Mouse (Mus musculus): ENCODE measurements around the gene Shroom3. TPM values are rescaled to one million over a fixed set of nuclear protein-coding genes. Genes with fewer than 3 reads are reported as not detected.

The Shroom3 gene
- polyA plus RNA-seq, 1 experiment from 2014 or later, result 3.8 TPM

DNA sequence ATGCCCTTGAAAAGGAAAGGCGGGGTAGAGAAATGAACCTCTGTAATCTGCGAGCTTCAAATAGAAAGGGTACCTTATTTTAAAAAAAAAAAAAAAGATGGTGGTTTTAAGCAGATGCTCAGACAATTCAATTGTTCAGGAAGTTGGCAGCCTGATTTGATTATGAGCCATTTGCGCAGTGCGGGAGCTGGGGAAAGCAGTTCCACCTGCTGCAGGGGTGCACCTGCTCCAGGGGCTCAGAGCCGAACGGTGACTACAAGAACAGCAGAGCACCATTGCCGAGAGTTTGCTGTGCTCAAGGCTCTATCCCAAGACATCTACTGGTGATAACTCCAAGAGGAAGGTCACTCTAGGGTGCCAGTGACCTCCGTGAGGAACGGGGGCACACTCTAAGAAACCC is 5.3 kb downstream of the Shroom3 start:
- H3K4me2 ChIP-seq (ENCODE audit: low read depth, severe bottlenecking), result no peak overlapping the region
- H3K27ac ChIP-seq (replicated peaks; ENCODE audit: low read depth, low read length), result no peak overlapping the region
- H3K4me1 ChIP-seq (ENCODE audit: control insufficient read depth, insufficient read depth, low read length), result no peaks in the 10 kb centered on the region
- no peaks in the 10 kb centered on the region for H3K27me3 ChIP-seq (ENCODE audit: control insufficient read depth, insufficient read depth, low read length)
- DNase-seq (ENCODE audit: low spot score), result no peak
- no peak overlapping the region for H3K4me3 ChIP-seq (ENCODE audit: low read depth, low read length)
- ATAC-seq (ENCODE audit: insufficient number of reproducible peaks, low FRiP score, low TSS enrichment, low read depth), result no peak
- H3K9ac ChIP-seq (ENCODE audit: low read length), result no peak overlapping the region
- H3K36me3 ChIP-seq (ENCODE audit: control insufficient read depth, insufficient read depth, low read length), result no peaks in the 10 kb centered on the region
- 89% methylated on average over 9 of the region's 9 CpGs for WGBS
- no peaks in the 10 kb centered on the region for H3K9me3 ChIP-seq (ENCODE audit: control insufficient read depth, low read length)

DNA sequence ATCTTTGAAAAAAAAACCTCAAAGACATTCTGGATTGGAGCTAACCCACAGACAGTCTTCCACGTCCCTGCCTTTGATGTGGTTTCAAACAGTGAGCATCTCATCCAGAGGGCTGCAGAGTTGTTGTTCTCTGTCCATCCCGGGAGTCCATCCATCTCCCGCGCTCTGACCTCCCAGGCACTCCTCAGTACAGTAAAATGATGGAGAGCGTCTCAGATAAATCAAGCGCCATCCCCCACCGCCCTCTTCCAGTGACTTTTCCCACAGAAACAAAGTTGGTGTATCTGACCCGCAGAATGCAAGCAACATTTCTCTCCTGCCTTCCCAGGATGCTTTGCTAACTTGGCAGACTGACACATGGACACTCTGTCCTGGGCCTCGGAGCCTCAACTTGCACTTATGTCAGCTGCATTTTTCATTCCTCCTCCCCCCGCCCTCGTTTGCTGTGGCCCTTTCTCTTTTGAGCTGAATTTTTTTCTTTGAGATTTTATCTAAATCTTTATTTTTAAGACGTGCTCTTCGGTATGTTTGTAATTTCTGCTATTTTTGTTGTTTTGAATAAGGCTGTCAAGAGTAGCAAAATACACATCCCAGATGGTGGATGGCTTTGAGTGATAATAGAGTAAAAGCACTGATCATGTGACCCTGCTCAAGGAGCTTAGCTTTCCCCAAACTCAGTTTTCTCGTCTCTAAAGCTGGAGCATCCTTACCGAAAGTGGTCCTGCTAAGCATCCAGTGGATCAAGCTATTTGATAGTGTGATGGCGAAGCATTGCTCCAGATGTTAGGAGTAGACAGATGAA is 9.2 kb downstream of the Shroom3 start:
- no peak overlapping the region for H3K27ac ChIP-seq (replicated peaks; ENCODE audit: low read depth, low read length)
- no peaks in the 10 kb centered on the region for H3K36me3 ChIP-seq (ENCODE audit: control insufficient read depth, insufficient read depth, low read length)
- ATAC-seq (ENCODE audit: insufficient number of reproducible peaks, low FRiP score, low TSS enrichment, low read depth) (no peak), DNase-seq (ENCODE audit: low spot score) (no peak)
- no peaks in the 10 kb centered on the region for H3K9me3 ChIP-seq (ENCODE audit: control insufficient read depth, low read length)
- 61% methylated on average over 16 of the region's 16 CpGs for WGBS
- no peaks in the 10 kb centered on the region for H3K27me3 ChIP-seq (ENCODE audit: control insufficient read depth, insufficient read depth, low read length)
- H3K4me2 ChIP-seq (ENCODE audit: low read depth, severe bottlenecking), result no peak overlapping the region
- H3K9ac ChIP-seq (ENCODE audit: low read length), result no peak overlapping the region
- no peaks in the 10 kb centered on the region for H3K4me1 ChIP-seq (ENCODE audit: control insufficient read depth, insufficient read depth, low read length)
- no peak overlapping the region for H3K4me3 ChIP-seq (ENCODE audit: low read depth, low read length)

DNA sequence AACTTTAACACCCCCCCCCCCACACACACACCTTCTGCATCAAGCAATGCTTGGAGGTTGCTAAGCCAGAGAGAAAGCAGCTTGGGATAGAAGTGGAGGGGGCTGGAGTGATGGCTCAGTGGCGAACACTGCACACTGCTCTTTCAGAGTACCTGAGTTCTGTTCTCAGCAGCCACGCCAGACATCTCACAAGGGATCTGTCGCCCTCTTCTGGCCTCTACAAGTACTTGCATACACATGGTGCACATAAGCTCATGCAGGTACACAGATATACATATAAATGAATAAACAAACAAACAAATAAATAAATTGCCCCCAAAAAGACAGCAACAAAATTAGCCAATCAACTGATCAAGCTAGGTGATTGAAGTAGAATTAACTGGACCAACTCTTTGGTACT is 10.5 kb downstream of the Shroom3 start:
- H3K4me1 ChIP-seq (ENCODE audit: control insufficient read depth, insufficient read depth, low read length), result 0 out of 2 replicates have a peak, but pooled peaks cover 4% of the 10 kb centered on the region
- 86% methylated on average over 3 of the region's 3 CpGs for WGBS
- H3K9me3 ChIP-seq (ENCODE audit: control insufficient read depth, low read length), result no peaks in the 10 kb centered on the region
- ATAC-seq (ENCODE audit: insufficient number of reproducible peaks, low FRiP score, low TSS enrichment, low read depth) (no peak), DNase-seq (ENCODE audit: low spot score) (no peak)
- no peak overlapping the region for H3K4me2 ChIP-seq (ENCODE audit: low read depth, severe bottlenecking)
- no peak overlapping the region for H3K4me3 ChIP-seq (ENCODE audit: low read depth, low read length)
- no peaks in the 10 kb centered on the region for H3K36me3 ChIP-seq (ENCODE audit: control insufficient read depth, insufficient read depth, low read length)
- H3K9ac ChIP-seq (ENCODE audit: low read length), result no peak overlapping the region
- no peak overlapping the region for H3K27ac ChIP-seq (replicated peaks; ENCODE audit: low read depth, low read length)
- H3K27me3 ChIP-seq (ENCODE audit: control insufficient read depth, insufficient read depth, low read length), result no peaks in the 10 kb centered on the region

DNA sequence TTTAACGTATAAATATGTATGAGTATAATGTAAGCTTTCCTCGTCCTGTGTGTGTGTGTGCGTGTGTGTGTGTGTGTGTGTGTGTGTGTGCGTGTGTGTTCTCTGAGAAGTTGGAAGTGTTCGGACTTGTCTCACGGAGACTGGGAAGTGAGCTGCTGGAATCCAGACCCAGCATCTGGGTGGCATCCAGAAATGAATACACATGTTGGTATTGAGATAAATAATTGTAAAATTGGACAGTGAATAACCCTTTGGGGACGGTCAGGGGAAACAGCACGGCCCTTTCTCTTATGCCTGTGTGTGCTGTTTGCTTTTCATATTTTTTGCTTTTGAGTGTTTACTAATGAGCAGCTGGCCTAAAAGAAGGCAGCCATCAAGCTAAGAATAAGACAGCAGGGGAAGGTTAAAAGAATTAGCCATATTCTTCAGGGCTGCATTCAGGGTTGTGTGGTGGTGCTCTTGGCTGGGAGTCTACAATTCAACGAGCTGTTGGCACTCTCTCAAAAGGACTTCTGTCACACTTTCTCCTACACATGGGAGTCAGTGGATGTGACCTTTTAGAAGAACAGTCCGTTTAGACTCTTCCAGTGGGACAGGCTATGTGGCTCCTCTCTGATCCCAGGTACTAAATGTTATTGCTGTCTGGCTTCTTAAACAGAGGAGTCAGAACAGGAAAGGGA is 11.2 kb downstream of the Shroom3 start:
- Histone ChIP-seq H3K4me3 (ENCODE audit: low read depth, low read length) (no peak overlapping the region), H3K4me1 (ENCODE audit: control insufficient read depth, insufficient read depth, low read length) (0 out of 2 replicates have a peak, but pooled peaks cover 4% of the 10 kb centered on the region), H3K9ac (ENCODE audit: low read length) (no peak overlapping the region), H3K27ac (replicated peaks; ENCODE audit: low read depth, low read length) (no peak overlapping the region), H3K4me2 (ENCODE audit: low read depth, severe bottlenecking) (no peak overlapping the region), H3K36me3 (ENCODE audit: control insufficient read depth, insufficient read depth, low read length) (no peaks in the 10 kb centered on the region), H3K27me3 (ENCODE audit: control insufficient read depth, insufficient read depth, low read length) (no peaks in the 10 kb centered on the region), H3K9me3 (ENCODE audit: control insufficient read depth, low read length) (no peaks in the 10 kb centered on the region)
- no peak for DNase-seq (ENCODE audit: low spot score)
- 90% methylated on average over 10 of the region's 10 CpGs for WGBS
- ATAC-seq (ENCODE audit: insufficient number of reproducible peaks, low FRiP score, low TSS enrichment, low read depth), result no peak

DNA sequence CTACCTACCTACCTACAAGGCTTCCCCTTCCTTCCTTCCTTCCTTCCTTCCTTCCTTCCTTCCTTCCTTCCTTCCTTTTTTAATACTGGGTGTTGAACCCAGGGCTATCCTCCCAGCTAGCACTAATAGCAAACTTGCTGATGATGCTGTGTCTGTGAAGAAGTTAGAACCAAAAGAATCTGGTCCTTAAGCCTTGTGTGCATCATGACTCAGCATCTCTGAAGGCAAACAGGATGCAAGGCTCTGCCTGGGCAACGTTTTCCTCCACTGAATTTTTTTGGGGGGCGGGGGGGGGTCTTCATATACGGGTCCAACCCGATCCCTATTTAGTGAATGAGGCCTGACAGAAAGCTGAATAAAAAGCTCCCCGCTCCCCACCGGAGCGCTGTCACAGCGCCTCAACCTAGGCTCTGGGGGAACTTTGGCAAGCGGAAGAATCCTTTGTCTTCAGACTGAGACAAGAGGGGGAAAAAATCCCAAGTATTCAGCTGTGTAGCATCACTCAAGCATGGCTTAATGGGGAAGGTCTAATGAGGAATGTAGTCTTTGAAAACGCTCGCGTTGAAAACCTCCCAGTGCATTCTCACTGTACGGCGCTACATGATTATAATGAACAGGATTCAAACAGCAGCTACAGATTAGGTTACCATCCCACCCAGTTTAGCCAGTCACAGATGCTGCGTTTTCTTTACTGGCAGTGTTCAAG is 15.0 kb downstream of the Shroom3 start:
- Histone ChIP-seq H3K27me3 (ENCODE audit: control insufficient read depth, insufficient read depth, low read length) (no peaks in the 10 kb centered on the region), H3K4me2 (ENCODE audit: low read depth, severe bottlenecking) (peak overlapping the region; percentile 35), H3K9ac (ENCODE audit: low read length) (no peak overlapping the region), H3K9me3 (ENCODE audit: control insufficient read depth, low read length) (no peaks in the 10 kb centered on the region), H3K36me3 (ENCODE audit: control insufficient read depth, insufficient read depth, low read length) (no peaks in the 10 kb centered on the region), H3K4me3 (ENCODE audit: low read depth, low read length) (no peak overlapping the region), H3K4me1 (ENCODE audit: control insufficient read depth, insufficient read depth, low read length) (0 out of 2 replicates have a peak, but pooled peaks cover 4% of the 10 kb centered on the region), H3K27ac (replicated peaks; ENCODE audit: low read depth, low read length) (no peak overlapping the region)
- 9% methylated on average over 15 of the region's 15 CpGs for WGBS
- ATAC-seq (ENCODE audit: insufficient number of reproducible peaks, low FRiP score, low TSS enrichment, low read depth) (no peak), DNase-seq (ENCODE audit: low spot score) (peak; percentile 34)

DNA sequence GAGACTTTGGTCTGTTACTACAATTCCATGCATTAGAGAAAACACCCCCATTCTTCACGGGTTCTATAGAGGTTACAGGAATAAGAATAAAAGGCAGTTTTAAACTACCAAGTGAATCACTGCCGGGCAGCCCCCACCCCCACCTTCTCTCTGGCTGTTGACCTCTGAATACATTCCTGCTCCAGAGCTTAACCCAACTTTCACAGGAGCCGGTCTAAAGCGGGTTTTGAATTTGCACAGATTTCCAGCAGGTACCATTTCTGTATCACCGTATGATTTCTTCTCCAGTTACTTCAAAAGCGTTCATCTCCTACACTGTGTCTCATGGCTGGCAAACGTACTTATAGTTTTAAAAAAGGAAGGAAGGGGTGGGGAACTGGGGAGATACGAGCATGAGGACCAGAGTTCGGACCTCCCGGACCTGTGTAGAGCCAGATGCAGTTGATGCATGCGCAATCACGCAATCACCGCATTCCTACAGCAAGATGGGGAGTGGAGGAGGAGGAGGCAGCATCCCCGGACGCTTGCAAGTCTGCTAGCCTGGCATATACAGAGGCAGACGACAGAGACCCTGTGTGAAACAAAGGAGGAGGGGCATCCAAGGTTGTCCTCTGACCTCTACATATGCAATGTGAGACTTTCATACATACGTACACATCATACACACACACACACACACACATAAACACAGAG is 15.7 kb downstream of the Shroom3 start:
- WGBS, result 35% methylated on average over 17 of the region's 17 CpGs
- peak; percentile 54; the same call in 1 of the 2 replicates for ATAC-seq (ENCODE audit: insufficient number of reproducible peaks, low FRiP score, low TSS enrichment, low read depth)
- H3K27ac ChIP-seq (replicated peaks; ENCODE audit: low read depth, low read length), result no peak overlapping the region

DNA sequence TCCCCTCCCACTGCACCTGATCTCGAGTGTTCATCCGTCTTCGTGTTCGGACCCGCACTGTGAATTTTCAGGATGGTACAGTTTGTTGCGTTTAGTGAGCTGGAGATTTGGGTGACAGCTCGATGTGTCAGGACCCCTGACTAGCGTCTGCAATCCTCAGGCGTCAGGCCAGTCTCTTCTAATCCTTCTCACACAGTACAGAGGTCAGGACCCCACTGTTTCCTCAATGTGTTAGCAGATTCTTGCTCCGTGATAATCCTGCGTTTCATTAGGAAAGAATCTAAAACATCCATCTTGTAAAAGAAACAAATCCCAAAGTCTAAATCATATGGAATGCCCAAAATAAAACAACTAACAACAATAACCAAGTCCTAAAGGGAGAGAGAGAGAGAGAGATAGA is 18.5 kb downstream of the Shroom3 start:
- ATAC-seq (ENCODE audit: insufficient number of reproducible peaks, low FRiP score, low TSS enrichment, low read depth) (no peak), DNase-seq (ENCODE audit: low spot score) (no peak)
- Histone ChIP-seq H3K4me3 (ENCODE audit: low read depth, low read length) (no peak overlapping the region), H3K36me3 (ENCODE audit: control insufficient read depth, insufficient read depth, low read length) (no peaks in the 10 kb centered on the region), H3K27me3 (ENCODE audit: control insufficient read depth, insufficient read depth, low read length) (no peaks in the 10 kb centered on the region), H3K27ac (replicated peaks; ENCODE audit: low read depth, low read length) (no peak overlapping the region), H3K9ac (ENCODE audit: low read length) (no peak overlapping the region), H3K9me3 (ENCODE audit: control insufficient read depth, low read length) (no peaks in the 10 kb centered on the region), H3K4me2 (ENCODE audit: low read depth, severe bottlenecking) (no peak overlapping the region), H3K4me1 (ENCODE audit: control insufficient read depth, insufficient read depth, low read length) (0 out of 2 replicates have a peak, but pooled peaks cover 4% of the 10 kb centered on the region)
- WGBS, result 54% methylated on average over 11 of the region's 11 CpGs

More for the DNA sequence above, 15.7 kb downstream of the Shroom3 start:
- H3K4me3 ChIP-seq (ENCODE audit: low read depth, low read length), result no peak overlapping the region
- H3K36me3 ChIP-seq (ENCODE audit: control insufficient read depth, insufficient read depth, low read length), result no peaks in the 10 kb centered on the region
- no peaks in the 10 kb centered on the region for H3K9me3 ChIP-seq (ENCODE audit: control insufficient read depth, low read length)
- peak overlapping the region; percentile 35 for H3K4me2 ChIP-seq (ENCODE audit: low read depth, severe bottlenecking)
- DNase-seq (ENCODE audit: low spot score), result no peak
- no peak overlapping the region for H3K9ac ChIP-seq (ENCODE audit: low read length)
- H3K4me1 ChIP-seq (ENCODE audit: control insufficient read depth, insufficient read depth, low read length), result 0 out of 2 replicates have a peak, but pooled peaks cover 4% of the 10 kb centered on the region
- no peaks in the 10 kb centered on the region for H3K27me3 ChIP-seq (ENCODE audit: control insufficient read depth, insufficient read depth, low read length)

DNA sequence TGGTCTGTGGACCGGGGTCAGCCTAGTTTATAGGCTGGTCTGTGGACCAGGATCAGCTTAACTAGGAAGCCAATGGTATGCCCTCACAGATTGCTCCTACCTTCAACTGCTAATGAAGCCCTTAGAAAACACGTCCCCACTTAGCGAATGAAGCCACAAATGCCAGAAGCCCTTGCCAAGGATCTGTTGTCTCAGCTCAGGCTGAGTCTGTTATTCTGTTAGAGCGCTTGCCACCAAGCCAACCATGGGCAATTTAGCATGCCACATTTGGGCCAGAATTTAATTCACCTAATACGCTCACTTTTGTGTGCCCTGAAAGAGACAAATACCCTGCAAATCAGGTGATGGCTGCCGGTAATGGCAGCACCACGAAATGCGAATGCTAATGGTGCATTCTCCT is 20.4 kb downstream of the Shroom3 start:
- no peaks in the 10 kb centered on the region for H3K27me3 ChIP-seq (ENCODE audit: control insufficient read depth, insufficient read depth, low read length)
- H3K4me2 ChIP-seq (ENCODE audit: low read depth, severe bottlenecking), result no peak overlapping the region
- no peak overlapping the region for H3K27ac ChIP-seq (replicated peaks; ENCODE audit: low read depth, low read length)
- no peaks in the 10 kb centered on the region for H3K9me3 ChIP-seq (ENCODE audit: control insufficient read depth, low read length)
- 75% methylated on average over 8 of the region's 8 CpGs for WGBS
- no peak for ATAC-seq (ENCODE audit: insufficient number of reproducible peaks, low FRiP score, low TSS enrichment, low read depth)
- H3K9ac ChIP-seq (ENCODE audit: low read length), result no peak overlapping the region
- H3K4me3 ChIP-seq (ENCODE audit: low read depth, low read length), result no peak overlapping the region
- DNase-seq (ENCODE audit: low spot score), result no peak
- 0 out of 2 replicates have a peak, but pooled peaks cover under 1% of the 10 kb centered on the region for H3K4me1 ChIP-seq (ENCODE audit: control insufficient read depth, insufficient read depth, low read length)
- no peaks in the 10 kb centered on the region for H3K36me3 ChIP-seq (ENCODE audit: control insufficient read depth, insufficient read depth, low read length)
